Mouse (Mus musculus) G1E (cell line): ENCODE measurements at regions not wholly inside any gene's neighbourhood (a gene's known extent, or its start where the extent isn't known, plus 50 kb on each side); places are given as distances from the start of the nearest gene placed in this dataset.

Experiments
- ATAC-seq: 2 replicates; pipeline ENCODE4 v1.8.0; 2016; ENCODE audit warnings: mild to moderate bottlenecking; ENCODE audit not compliant: insufficient number of reproducible peaks, poor library complexity, low FRiP score, severe bottlenecking; ENCODE audit errors: extremely low read depth
- DNase-seq: peaks from one replicate; pipeline ENCODE4 v3.0.0; 2012; ENCODE audit warnings: low spot score
- H3K27me3 ChIP-seq: 2 replicates; pipeline ENCODE4 v1.6.1; 2012; ENCODE audit warnings: mild to moderate bottlenecking, low read length, inconsistent platforms; ENCODE audit not compliant: insufficient read depth
- H3K36me3 ChIP-seq: replicated peaks from 2 replicates; pipeline ENCODE3; 2012; ENCODE audit warnings: mild to moderate bottlenecking, inconsistent platforms
- H3K4me1 ChIP-seq: 2 replicates; pipeline ENCODE4 v1.6.1; 2012; ENCODE audit warnings: low read depth, low read length, inconsistent platforms, mixed read lengths; ENCODE audit not compliant: insufficient read depth
- H3K4me3 ChIP-seq: 2 replicates; pipeline ENCODE4 v1.5.1; 2012; ENCODE audit warnings: low read depth, mild to moderate bottlenecking, inconsistent platforms, low read length, moderate library complexity, mixed read lengths
- H3K9me3 ChIP-seq: replicated peaks from 2 replicates; pipeline ENCODE4 v1.6.1; 2012; ENCODE audit warnings: inconsistent platforms
- CTCF ChIP-seq: IDR thresholded peaks from 2 replicates; pipeline ENCODE4 v1.5.1; 2012; ENCODE audit warnings: low read depth, low read length, inconsistent platforms, mixed read lengths
- GATA1 ChIP-seq: IDR thresholded peaks from 2 replicates; pipeline ENCODE4 v1.6.1; 2012; ENCODE audit warnings: borderline replicate concordance, low read length, inconsistent platforms, mixed read lengths
- GATA2 ChIP-seq: IDR thresholded peaks from 2 replicates; pipeline ENCODE4 v1.6.1; 2012; ENCODE audit warnings: low read depth, low read length, inconsistent platforms, borderline replicate concordance
- POLR2AphosphoS5 ChIP-seq: IDR thresholded peaks from 2 replicates; pipeline ENCODE4 v1.6.1; 2012; ENCODE audit warnings: low read depth, low read length, inconsistent platforms; ENCODE audit not compliant: insufficient replicate concordance
- TAL1 ChIP-seq: conservative IDR thresholded peaks from 2 replicates; pipeline ENCODE4 v1.6.1; 2012; ENCODE audit warnings: low read depth, low read length, inconsistent platforms, mixed read lengths

- ATAC-seq = no peak
Observed at GRCm38 (mm10) chr6:143380490-143380889, 213.5 kb downstream of the Etnk1 start.

DNA sequence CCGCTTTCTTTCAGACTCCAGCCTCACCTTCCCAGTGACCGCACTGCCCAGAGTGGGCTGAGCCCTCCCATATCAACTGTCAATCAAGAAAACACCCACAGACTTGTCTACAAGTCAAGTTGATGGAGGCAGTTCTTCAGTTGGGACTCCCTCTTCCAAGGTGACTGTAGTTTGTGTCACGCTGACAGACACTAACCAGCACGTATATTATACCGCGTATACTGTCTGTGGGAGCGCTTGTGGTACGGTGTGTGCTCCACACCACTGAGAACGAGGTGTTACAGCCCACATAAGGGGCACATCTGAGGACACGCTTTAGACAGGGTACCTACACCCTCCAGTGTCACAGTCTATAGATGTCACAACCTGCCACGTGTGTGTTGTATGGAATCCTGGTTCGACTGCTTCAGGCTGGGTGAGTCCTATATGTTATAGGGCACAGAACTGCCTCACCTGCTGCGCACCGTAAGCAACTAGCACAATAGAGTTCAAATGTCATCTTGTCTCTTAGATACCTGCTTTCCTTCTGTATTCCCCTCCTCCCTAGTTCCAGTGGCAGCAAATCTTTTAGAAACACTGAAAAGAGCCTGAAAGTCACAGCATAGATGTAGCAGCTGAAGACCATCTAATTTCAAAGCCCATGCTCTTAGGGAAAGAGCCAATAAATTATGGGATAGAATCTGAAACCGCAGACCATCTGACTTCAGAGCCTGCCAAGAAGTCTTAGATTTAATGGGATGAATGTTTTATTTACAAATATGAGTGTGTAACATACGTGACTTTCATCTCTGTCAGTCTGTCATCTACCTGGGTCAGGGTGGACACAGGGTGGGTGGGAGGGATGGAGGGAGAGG is 219.8 kb downstream of the Etnk1 start:
- Histone ChIP-seq H3K9me3 (peaks cover 42% of the 10 kb centered on the region), H3K27me3 (no peaks in the 10 kb centered on the region), H3K4me1 (no peaks in the 10 kb centered on the region; the same call in 1 of the 2 replicates), H3K4me3 (no peak overlapping the region), H3K36me3 (no peaks in the 10 kb centered on the region)
- no peak for TF ChIP-seq CTCF
- TF ChIP-seq TAL1 = no peak
- TF ChIP-seq GATA2 = no peak
- TF ChIP-seq GATA1 = no peak
- no peak for TF ChIP-seq POLR2AphosphoS5
- ATAC-seq (no peak), DNase-seq (no peak)

More at GRCm38 (mm10) chr6:143380490-143380889, 213.5 kb downstream of the Etnk1 start:
- H3K27me3 ChIP-seq = no peaks in the 10 kb centered on the region
- no peak overlapping the region for H3K4me3 ChIP-seq
- H3K9me3 ChIP-seq = peaks cover 50% of the 10 kb centered on the region
- H3K36me3 ChIP-seq = no peaks in the 10 kb centered on the region
- TF ChIP-seq POLR2AphosphoS5 (no peak), GATA1 (no peak), GATA2 (no peak), TAL1 (no peak), CTCF (no peak)
- no peaks in the 10 kb centered on the region; the same call in 1 of the 2 replicates for H3K4me1 ChIP-seq
- DNase-seq = no peak

DNA sequence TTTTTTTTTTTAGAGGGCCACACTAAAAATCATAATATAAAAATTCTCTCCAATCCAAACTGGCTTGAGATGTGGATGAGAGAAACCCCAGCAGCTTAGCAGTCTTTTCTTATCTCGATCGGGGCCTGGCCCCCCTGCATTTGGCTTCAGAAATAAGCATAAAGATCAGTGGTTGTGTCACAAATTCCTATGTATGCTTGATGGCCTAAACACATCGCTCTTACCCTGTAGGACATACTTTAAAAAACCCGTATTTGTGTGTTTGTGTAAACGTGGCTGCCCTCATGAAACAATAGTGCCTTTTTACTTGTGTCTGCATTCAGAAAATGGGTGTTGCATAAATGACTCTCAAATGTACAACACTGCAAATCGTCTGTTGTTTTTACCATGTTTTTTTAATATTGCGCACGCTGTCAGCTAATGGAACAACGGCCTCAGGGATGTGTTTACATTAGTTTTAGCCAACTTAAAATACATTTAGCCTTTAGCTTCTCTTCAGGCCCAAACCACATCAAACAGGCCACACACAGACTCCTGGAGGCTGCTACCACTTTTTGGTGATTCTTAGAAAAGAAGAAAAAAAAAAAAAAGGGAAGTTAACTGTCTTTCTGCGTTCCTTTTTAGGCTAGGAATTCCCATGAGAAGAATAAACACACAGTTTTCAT is 226.7 kb downstream of the Etnk1 start:
- TF ChIP-seq TAL1 (no peak), POLR2AphosphoS5 (no peak), GATA2 (no peak), CTCF (no peak), GATA1 (no peak)
- ATAC-seq = no peak
- H3K27me3 ChIP-seq = no peaks in the 10 kb centered on the region

DNA sequence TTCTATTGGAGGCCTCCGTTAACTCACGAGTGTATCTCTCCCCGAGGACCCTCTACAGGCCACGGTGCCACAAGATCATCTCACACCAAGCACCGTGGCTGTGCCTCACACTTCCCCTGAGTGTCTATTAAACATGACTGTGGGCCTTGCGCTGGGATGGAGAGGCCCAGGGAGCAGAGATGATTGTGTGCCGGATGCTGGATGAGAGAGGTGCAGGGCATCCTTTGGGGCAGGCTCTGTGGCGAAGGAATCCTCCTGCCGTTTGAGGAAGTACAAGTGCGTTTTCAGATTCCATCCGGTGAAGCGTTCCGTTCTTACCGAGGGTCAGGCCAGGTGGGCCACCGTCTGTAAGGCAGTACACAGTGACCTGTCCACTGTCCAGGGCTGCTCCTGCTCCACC is 227.4 kb downstream of the Etnk1 start:
- TF ChIP-seq CTCF = no peak
- TF ChIP-seq GATA1 = no peak
- TF ChIP-seq TAL1 = no peak
- TF ChIP-seq POLR2AphosphoS5 = no peak
- no peak for TF ChIP-seq GATA2
- H3K4me1 ChIP-seq = no peaks in the 10 kb centered on the region
- no peak for ATAC-seq
- DNase-seq = no peak
- H3K4me3 ChIP-seq = no peak overlapping the region
- peaks cover 39% of the 10 kb centered on the region for H3K9me3 ChIP-seq
- no peaks in the 10 kb centered on the region for H3K27me3 ChIP-seq
- H3K36me3 ChIP-seq = no peaks in the 10 kb centered on the region

More for the DNA sequence above, 226.7 kb downstream of the Etnk1 start:
- no peak for DNase-seq
- H3K36me3 ChIP-seq = no peaks in the 10 kb centered on the region
- H3K4me1 ChIP-seq = no peaks in the 10 kb centered on the region
- peaks cover 33% of the 10 kb centered on the region for H3K9me3 ChIP-seq
- no peak overlapping the region for H3K4me3 ChIP-seq

DNA sequence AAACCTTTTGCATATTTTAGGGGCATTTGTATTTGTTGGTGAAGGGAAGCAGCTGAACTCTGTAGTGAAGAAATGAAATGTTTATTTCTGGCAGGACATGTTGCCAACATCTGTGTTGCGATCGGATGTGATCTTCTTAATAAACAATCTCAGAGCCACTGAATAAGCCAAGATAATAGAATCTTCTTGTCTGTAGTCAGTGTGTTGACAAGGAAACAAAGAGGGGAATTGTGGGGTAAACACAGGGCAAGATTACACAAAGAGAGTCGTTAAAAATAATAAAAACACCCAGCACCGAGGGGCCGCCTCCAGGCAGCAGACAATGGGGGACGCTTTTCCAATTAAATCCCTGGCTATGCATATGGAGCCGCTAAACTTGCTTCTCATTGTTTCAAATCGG is 234.4 kb downstream of the Etnk1 start:
- H3K36me3 ChIP-seq = no peaks in the 10 kb centered on the region
- H3K9me3 ChIP-seq = peaks cover 56% of the 10 kb centered on the region
- H3K4me3 ChIP-seq = no peak overlapping the region
- TF ChIP-seq TAL1 (no peak), CTCF (no peak)
- H3K27me3 ChIP-seq = no peaks in the 10 kb centered on the region
- DNase-seq (no peak), ATAC-seq (no peak)
- no peaks in the 10 kb centered on the region for H3K4me1 ChIP-seq

DNA sequence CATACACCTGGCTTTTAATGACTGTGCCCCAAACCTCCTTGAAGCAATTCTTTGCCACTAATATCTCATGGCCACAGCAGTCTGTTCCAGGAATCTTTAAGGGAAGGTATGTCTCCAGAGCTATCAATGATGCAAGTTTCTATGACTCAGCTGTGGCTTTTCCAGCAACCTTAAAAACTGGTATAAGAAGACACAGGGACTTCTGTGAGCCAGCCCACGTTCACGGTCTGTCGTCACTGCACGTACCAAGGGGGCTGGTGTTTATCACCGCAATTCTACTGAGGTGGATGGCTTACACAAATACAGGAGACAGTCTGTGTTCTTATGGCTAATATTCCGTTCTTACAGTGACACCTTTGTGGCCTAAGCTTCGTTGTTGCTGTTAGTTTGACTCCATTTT is 234.9 kb downstream of the Etnk1 start:
- Histone ChIP-seq H3K4me3 (no peak overlapping the region), H3K9me3 (peaks cover 53% of the 10 kb centered on the region), H3K4me1 (no peaks in the 10 kb centered on the region), H3K27me3 (no peaks in the 10 kb centered on the region), H3K36me3 (no peaks in the 10 kb centered on the region)
- DNase-seq (no peak), ATAC-seq (no peak)
- no peak for TF ChIP-seq GATA2
- TF ChIP-seq POLR2AphosphoS5 = no peak
- TF ChIP-seq GATA1 = no peak
- no peak for TF ChIP-seq CTCF
- no peak for TF ChIP-seq TAL1
